Mouse (Mus musculus) erythroblast, embryonic 14.5 days (primary cell): ENCODE data around the gene Fanci.

Source experiments
- GATA1 ChIP-seq: IDR thresholded peaks from 2 replicates; pipeline ENCODE4 v1.6.1; 2012; ENCODE audit warnings: low read length, inconsistent platforms, mixed read lengths
- TAL1 ChIP-seq: IDR thresholded peaks from 3 replicates; pipeline ENCODE4 v1.6.1; 2012; ENCODE audit warnings: low read length, inconsistent platforms, mixed read lengths

- TF ChIP-seq GATA1 (no peak), TAL1 (no peak)
Observed at GRCm38 (mm10) chr7:79465461-79466044, 73.8 kb downstream of the Fanci start.
